Mouse (Mus musculus) spleen, postnatal 14 days (tissue): Measurements from ENCODE around the gene Rfesd.
A peak's percentile ranks its signal among the peaks of the same experiment; 100 is the strongest.

Experiments
- DNase-seq, 2 experiments: peaks; one replicate each; pipeline ENCODE4 v3.0.0; 2021 to 2022; ENCODE audit warnings: low spot score in 2 of 2

Rfesd gene

DNA sequence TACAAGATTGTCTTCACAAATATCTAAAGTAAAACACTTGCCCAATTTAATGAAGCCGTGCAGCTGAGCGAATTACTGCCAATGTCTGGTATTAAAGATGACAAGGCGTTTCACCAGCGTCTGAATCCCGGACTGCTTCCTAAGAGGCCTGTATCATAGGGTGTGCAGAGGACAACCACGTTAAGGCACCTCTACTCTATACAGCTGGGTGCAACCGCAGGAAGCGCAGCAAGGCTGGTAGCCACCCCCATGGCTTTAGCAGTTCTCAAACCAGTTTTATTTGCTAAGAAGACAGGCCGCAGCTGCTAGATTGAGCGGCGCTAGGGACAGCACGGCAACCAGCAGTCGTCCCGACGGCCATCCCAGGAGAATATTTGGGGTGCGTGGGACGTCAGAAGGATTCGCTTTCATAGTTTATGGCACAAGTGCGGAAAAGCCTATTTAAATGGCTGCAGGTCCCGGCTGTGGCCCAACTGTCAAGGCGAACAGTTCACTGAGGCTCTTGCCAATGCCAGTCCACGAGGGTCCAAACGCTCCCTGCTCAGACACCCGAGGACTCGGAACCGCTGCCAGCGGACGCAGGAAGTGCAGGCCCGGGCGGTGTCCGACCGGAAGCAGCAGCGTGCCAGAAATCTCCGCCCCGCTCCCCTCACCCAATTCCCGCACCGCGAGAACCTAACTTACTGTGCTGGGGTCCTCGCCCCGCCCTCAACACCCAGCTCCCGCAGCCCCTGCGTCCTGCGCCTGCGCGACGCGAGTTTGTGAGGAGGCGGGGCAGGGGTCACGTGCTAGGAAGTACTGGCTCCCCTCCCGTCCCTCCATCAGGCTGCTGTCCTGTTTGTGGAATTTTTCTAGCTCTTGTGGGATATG is at the start of gene Rfesd:
Gene Rfesd (minus strand): TSS at position 746 of the 870 bp plus-strand sequence.
- DNase-seq = peak; percentile 90 to 92

- no peak for DNase-seq
Observed at GRCm38 (mm10) chr13:76064363-76064945, 45.9 kb upstream of the Rfesd start.

DNA sequence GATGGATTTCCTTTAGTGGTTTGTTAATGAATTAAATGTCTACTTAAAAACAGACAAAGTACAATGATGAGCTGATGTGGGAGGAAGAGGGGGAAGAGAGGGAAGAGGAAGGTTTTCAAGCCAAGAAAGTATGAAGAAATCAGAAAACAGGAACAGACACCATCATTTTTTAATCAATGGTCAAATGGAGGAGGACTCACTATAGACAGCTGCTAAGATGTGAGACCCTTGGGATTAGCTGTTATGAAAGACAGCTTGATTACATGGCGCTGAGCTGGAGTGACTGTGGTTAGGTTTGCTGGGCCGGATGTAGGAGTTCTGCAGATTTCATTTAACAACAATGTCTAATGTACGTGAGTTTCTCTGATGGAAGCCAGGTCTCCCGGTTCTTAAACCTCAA is 45.0 kb upstream of the Rfesd start:
- no peak for DNase-seq

DNA sequence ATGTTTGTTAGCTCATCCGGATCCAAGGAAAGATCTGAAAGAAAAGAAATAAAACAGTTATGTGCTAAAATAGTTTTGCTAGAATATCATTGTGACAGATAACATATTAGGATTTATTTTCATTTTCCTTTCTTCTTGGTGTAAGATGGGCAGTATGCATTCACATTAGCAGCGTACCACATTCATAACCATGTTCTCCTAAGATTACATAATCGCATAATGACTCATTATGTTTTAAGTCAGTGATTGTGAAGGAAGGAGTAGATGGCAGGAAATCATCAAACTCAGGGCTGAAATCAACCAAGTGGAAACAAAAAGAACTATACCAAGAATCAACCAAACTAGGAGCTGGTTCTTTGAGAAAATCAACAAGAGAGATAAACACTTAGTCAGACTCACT is 44.0 kb upstream of the Rfesd start:
- DNase-seq = no peak

DNA sequence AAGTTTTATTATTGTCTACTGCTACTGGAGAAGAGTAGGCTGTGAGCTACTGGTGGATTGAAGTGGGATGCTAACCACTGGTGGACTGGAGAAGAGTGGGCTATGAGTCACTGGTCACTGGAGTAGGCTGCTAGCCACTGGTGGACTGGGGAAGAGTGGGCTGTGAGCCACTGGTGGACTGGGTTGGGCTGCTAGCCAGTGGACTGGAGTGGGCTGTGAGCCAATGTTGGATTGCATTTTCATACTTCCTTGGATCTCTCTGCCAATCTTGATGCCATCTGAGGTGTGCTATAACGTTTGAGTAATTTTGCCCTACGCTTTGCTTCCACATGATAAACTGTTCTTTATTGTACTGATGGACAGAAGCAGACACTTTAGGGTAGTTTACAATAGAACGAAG is 43.6 kb upstream of the Rfesd start:
- no peak for DNase-seq

DNA sequence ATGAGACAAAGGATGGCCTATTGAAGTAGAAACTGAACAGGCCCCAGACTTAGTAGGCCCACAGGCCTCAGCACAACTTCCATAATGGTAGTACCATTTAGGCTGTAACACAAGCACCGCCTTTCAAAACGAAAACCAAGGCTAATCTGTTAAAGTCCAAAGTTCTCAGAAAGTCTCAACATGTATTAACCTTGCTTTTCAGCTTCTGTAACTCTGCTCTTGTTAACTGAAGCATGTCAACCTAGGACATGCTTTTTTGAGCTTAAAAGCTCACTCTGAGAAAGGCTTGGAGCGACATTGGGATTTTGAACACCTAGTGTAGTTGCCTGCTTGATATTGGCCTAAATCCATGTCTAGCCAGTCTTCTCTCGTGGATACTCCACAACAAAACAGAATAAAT is 41.1 kb upstream of the Rfesd start:
- no peak for DNase-seq

DNA sequence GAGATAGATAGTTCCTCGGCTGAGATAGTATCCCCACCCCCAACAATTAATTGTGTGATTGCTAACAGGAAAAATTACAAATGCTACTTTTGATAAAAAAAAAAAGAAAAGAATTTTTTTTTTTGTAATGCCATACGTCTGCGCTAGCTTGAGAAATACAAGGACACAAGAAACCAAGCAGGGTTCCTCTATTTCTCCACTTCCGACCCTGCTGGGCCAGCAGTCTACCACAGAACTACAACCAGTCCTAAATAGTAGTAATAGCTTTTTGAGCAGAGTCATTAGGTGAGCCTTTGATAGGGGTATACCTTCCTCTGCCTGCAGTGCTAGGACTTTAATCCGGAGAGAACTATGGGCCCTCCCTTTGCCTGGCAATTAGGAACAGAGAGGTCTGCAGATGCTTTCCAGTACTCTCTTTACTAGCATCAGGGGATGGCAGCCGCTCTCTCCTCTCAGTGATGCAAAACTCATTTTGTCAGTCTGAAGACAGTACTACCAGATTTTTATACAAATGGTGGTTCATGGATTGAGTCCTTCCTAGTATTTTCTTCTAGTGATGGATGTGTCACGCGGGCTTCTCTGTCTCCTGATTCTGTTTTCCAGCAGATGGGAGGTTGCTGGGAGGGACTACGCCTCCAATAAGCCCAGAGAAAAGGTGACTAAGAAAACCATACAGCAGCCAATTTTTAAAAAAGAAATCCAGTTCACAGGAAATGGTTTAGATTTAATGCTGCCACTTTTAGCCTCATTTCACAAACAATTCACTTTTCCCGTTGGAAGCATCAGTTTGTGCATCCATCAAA is 38.9 kb upstream of the Rfesd start:
- DNase-seq = no peak

DNA sequence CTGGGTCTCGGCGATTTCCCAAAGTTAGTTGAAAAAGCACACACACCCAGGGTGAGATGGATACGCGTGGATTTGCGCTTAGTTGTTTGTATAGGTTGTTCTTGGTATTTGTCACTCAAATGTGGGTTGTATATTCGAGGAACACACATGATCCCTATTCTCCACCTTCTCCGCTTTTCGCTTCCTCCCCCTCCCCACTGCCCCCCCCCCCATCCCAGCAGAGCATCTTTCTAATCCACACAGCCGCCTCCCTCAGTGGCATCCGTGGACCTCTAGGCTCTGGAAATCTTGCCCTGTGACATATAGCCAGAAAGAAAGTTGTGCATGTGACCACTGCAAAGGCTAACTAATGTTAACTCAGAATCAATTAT is 38.4 kb upstream of the Rfesd start, which contains the start of gene Gpr150:
Gene Gpr150 (minus strand): TSS at position 101 of the 371 bp plus-strand sequence.
- DNase-seq = no peak

GRCm38 (mm10) chr13:76056261-76056724 is 37.8 kb upstream of the Rfesd start:
- DNase-seq = peak; percentile 60 to 61

- DNase-seq = peak; percentile 16 to 23
Observed at GRCm38 (mm10) chr13:76055391-76056232, 37.1 kb upstream of the Rfesd start.

- no peak for DNase-seq
Observed at GRCm38 (mm10) chr13:76044971-76045370, 26.5 kb upstream of the Rfesd start.

DNA sequence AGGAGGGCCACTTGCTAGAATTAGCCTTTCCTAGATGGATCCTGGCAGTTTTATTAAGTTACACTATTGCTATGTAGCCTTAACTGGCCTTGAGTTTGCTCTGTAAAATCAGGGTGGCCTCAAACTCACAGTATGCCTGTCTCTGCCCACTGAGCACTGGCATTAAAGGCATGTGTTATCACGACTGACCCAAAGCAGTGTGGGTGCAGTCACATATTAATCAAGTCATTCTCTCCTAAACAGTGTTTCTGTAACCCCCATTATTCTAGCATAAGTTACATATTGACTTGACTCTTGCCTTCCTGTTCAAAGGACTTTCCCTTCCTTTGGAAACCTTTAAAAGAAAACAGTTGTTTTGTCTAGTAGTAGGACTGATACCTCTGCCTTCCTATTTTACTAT is 23.9 kb upstream of the Rfesd start:
- DNase-seq = no peak

GRCm38 (mm10) chr13:76024588-76024987 is 6.1 kb upstream of the Rfesd start:
- no peak for DNase-seq

GRCm38 (mm10) chr13:76021782-76022181 is 3.3 kb upstream of the Rfesd start:
- no peak for DNase-seq

DNA sequence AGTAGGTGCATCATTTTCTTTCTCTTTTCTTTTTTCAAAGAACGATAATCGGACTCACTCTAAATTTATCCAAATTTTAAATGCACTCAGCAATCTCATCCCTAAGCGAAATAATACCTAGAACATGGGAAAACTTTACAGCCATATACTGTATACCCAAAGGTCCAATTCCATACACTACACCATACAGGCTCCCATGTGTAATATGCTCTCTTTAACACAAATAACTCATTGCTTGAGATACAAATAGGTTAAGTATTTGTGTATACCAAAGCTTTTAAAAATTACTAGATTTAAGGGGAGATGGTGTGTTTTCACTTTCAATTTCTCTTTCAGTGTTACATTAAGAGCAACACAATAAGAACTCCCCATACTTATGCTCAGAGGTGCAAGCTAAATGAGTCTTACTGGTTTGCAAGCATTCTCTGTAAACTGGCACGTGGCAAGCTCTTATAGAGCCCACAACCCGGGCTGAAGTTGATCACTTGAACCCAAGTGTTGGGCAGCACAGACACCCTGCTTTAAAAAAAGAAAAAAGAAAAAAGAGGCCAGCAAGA is 403 bp upstream of the Rfesd start:
- no peak for DNase-seq

DNA sequence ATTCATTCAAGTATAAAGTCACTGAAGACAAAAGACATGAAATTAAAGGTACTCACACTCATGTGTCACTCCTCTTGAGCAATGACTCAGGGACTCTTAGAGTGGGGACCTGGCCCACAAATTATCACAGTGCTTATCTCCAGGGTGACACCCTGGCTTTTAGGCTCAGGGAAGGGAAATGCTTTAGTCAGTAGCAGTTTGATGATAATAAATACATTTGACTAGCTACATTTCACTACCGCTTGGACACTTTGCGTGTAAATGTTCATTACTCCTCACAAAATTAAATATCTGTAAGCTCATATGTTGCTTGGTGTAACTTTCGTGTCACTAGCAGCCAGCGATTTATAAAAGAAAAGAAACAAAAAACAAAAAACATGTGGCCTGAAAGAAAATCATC is 1.1 kb downstream of the Rfesd start:
- DNase-seq = no peak

DNA sequence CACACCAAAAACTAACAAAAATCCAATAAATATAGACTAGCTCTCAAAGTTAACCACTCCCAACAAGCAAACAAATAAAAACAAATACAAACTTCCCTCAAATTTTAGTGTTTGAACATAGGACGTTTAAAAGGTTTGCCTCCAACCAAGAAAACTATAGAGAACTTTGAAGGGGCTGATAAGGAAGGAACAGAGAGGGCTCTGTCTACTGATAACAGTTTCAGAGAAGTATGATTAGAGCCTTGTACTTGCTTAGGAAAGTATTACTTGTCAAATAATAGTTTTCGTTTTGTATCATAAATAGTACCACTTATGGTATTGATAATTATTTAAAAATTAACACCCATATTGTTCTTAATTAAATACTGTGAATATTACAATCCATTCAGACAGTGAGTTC is 4.0 kb downstream of the Rfesd start:
- DNase-seq = no peak

DNA sequence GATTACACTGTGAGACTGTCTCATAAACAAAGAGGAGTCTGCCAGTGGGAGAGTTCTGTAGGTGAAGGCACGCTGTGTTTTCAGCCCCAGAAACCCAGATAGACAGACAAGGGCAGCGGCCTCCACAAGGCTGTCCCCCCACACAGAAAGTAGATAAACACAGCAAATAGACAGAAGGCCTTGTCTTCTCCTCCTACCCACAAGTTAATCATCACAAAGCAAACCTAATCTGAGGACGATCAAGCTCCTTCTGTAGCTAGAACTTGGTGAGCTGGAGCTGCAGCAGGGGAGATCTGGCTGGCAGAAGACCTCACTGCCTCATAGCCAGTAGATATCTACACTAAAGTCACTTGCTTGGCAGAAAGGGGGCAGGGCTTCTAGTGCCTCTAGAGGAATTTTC is 15.2 kb downstream of the Rfesd start:
- DNase-seq = no peak

GRCm38 (mm10) chr13:75992169-75993028 is 26.1 kb downstream of the Rfesd start:
- no peak for DNase-seq

DNA sequence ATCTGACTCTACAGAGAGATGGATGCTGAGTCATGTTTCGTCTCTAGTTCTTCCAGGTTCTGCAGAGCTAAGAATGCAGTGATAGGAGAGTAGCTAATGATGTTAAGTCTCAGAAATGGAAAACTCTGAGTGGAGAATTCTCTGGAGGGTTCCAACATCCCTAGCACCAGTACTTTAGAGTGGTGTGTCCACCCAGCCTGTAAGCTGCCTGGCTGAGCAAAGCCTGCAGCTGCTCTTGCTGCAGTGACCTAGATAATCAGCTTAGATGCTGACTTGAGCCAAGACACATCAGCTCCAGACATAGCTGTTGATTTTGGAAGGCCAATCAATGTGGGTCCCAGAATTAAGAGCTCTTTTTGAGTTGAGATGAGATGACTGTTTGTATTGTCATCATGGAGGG is 30.4 kb downstream of the Rfesd start:
- no peak for DNase-seq
